Mouse (Mus musculus) adipose tissue, adult 10 weeks (tissue): ENCODE measurements around the gene Trim72. TPM values are rescaled to one million over a fixed set of nuclear protein-coding genes. Genes with fewer than 3 reads are reported as not detected.

Experiments
- polyA plus RNA-seq: library from polyadenylated mRNA; stranded (reverse); fragments of 350-450 nt; fragmentation: Illumina TruSeq; extraction: RNeasy Lipid Tissue Mini Kit (QIAGEN cat#74804); gene quantifications from one replicate; pipeline ENCODE4 v1.2.3, GENCODE M21; 2014; ENCODE audit warnings: low read depth, low replicate concordance

Gene Trim72
- polyA plus RNA-seq = 0.87 TPM

DNA sequence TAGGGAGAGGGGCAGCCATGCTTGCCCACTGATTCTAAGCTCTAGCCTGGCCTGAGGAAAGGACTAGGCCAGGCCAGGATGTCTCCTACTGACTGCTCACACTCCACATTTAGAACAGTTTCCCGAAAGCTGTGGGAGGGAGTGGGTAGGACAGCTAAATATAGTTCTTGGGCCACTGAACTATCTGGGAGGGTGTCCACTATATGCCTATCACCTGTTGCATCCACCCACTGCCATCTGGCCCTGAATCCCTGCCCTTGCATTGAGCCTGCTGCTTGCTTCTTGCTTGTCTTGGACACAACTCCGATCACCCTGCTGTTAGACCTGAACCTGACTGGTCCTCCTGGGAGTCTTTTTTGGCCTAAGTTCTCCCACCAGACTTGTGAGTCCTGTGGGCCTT is at the start of gene Trim72:
Trim72 (plus strand) TSS at position 262 of the 400 bp plus-strand sequence.

DNA sequence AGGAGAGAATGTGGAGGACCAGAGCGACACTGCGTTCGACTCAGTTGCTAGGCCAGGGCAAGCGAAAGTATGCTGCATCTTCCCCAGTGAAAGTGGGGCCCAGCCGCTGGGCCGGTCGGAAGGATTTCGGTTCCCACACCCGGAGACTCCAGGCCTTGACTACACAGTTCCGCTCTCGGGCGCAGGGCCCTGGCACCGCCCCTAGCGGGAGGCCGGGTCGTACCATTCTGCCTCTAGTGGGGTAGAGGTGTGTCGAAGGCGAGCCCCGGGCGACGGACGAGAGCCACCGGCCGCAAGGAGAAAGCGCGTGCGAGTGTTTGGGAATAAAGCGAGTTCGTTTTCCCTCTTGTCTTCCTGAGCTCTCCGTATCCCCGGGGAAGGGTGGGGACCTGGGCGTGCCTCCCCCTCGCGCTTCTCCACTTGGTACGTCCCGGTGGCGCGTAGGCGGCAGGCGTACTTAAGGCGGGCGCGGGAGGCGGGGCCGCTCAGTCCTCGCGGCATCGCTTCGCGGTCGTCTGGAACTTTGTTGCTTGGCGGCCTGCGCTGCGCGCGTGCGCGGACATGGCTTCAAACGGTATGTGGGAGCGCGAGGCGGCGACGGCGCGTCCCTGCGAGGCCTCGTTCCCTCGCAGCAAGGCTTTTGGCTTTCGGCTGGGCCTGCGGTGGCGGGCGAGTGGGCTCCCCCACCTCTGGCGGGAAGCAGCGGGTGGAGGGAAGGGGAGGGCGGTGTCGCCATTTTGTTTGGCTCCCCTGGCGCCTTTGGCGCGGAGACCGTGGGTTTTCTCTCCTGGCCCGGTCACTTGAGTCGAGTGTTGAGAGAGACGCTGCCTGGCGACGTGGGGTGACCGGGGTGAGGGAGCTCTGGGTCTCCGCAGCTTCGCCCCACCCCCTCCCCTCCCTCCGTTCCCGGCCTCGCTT is 36.5 kb upstream of the Trim72 start, which contains the start of gene Fus:
Fus (plus strand) TSS at position 454 of the 918 bp plus-strand sequence.

DNA sequence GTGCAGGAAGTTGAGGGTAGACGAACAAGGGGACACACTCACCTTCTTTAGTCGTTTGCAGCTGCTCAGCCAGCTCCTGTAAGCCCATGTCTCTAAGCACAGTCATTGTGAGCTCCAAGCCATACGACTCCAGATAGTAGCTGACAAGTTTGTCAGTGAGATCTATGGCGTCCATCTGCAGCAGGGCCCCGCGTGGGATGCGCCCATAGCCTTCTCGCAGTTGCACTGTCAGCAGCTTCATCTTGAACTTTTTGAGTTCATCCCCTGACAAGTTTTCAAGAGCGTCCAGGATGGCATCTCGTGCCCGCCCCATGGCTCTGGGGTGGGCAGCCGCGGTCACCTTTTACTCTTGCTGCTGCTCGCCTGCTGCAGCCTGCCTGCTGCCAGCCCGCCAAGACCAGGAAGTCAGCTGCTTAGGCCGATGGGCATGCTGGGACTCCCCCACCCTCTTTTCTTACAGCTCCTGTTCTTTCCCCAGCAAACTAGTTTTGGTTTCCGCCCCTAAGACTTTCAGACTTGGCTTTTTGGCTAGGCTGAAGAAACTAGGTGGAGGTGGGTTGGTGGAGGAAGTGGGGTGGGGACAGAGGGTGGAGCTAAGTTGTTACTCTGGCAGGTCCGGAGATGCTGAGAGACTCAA is 10.3 kb upstream of the Trim72 start, which contains the start of gene Pycard:
Pycard (minus strand) TSS at position 527 of the 637 bp plus-strand sequence.

Other genes starting within 250 kb of the Trim72 start
- gene Orai3, start 234.1 kb upstream of the Trim72 start, polyA plus RNA-seq = 28.1 TPM
- 21.7 TPM for gene Setd1a, start 227.3 kb upstream of the Trim72 start, polyA plus RNA-seq
- gene Gm49388, start 218.3 kb upstream of the Trim72 start, polyA plus RNA-seq = not detected
- 98.2 TPM for gene Hsd3b7, start 203.3 kb upstream of the Trim72 start, polyA plus RNA-seq
- 96.8 TPM for gene Stx4a, start 179.7 kb upstream of the Trim72 start, polyA plus RNA-seq
- gene Stx1b, start 179.4 kb upstream of the Trim72 start, polyA plus RNA-seq = 20.3 TPM
- gene Zfp646, start 127.7 kb upstream of the Trim72 start, polyA plus RNA-seq = 22.6 TPM
- 4.7 TPM for gene Zfp668, start 127.1 kb upstream of the Trim72 start, polyA plus RNA-seq
- gene Prss53, start 113.0 kb upstream of the Trim72 start, polyA plus RNA-seq = 1.4 TPM
- gene Gm21974, start 108.5 kb upstream of the Trim72 start, polyA plus RNA-seq = not detected
- 119 TPM for gene Vkorc1, start 108.3 kb upstream of the Trim72 start, polyA plus RNA-seq
- gene Bckdk, start 99.9 kb upstream of the Trim72 start, polyA plus RNA-seq = 67.6 TPM
- gene Kat8, start 91.4 kb upstream of the Trim72 start, polyA plus RNA-seq = 28.2 TPM
- 46.6 TPM for gene Prss8, start 73.8 kb upstream of the Trim72 start, polyA plus RNA-seq
- 15.2 TPM for gene Prss36, start 57.2 kb upstream of the Trim72 start, polyA plus RNA-seq
- gene Fus, start 36.5 kb upstream of the Trim72 start, polyA plus RNA-seq = 459 TPM
- gene Pycard, start 10.1 kb upstream of the Trim72 start, polyA plus RNA-seq = 32.7 TPM
- gene Itgam, start 58.7 kb downstream of the Trim72 start, polyA plus RNA-seq = 13.7 TPM
- 0.06 TPM for gene Gm49368, start 58.7 kb downstream of the Trim72 start, polyA plus RNA-seq
- gene Itgax, start 125.6 kb downstream of the Trim72 start, polyA plus RNA-seq = 3.2 TPM
- 0.22 TPM for gene Itgad, start 150.4 kb downstream of the Trim72 start, polyA plus RNA-seq
- gene Cox6a2, start 202.4 kb downstream of the Trim72 start, polyA plus RNA-seq = not detected
- gene Armc5, start 233.4 kb downstream of the Trim72 start, polyA plus RNA-seq = 9.3 TPM
- 6.0 TPM for gene 9130023H24Rik, start 234.1 kb downstream of the Trim72 start, polyA plus RNA-seq
- gene Tgfb1i1, start 242.9 kb downstream of the Trim72 start, polyA plus RNA-seq = 34.5 TPM